Mouse (Mus musculus): Measurements from ENCODE around the gene Sema3d.

The Sema3d gene

GRCm38 (mm10) chr5:12499037-12499436 lies 115.9 kb downstream of the Sema3d start:
- DNase-seq (ENCODE audit: low spot score in 2 of 2) = no peak

GRCm38 (mm10) chr5:12499791-12500504 lies 116.8 kb downstream of the Sema3d start:
- DNase-seq (ENCODE audit: low spot score in 2 of 2) = no peak

- no peak for DNase-seq (ENCODE audit: low spot score in 2 of 2)
Observed at GRCm38 (mm10) chr5:12512471-12512870, 129.3 kb downstream of the Sema3d start.

- no peak for DNase-seq (ENCODE audit: low spot score in 2 of 2)
Observed at GRCm38 (mm10) chr5:12515283-12515682, 132.1 kb downstream of the Sema3d start.

GRCm38 (mm10) chr5:12525235-12525767 lies 142.1 kb downstream of the Sema3d start:
- no peak for DNase-seq (ENCODE audit: low spot score in 2 of 2)

GRCm38 (mm10) chr5:12528596-12528995 lies 145.4 kb downstream of the Sema3d start:
- no peak for DNase-seq (ENCODE audit: low spot score in 2 of 2)

GRCm38 (mm10) chr5:12529771-12530170 lies 146.6 kb downstream of the Sema3d start:
- no peak for DNase-seq (ENCODE audit: low spot score in 2 of 2)

GRCm38 (mm10) chr5:12541268-12541667 lies 158.1 kb downstream of the Sema3d start:
- DNase-seq (ENCODE audit: low spot score in 2 of 2) = no peak

GRCm38 (mm10) chr5:12549046-12549669 lies 166.0 kb downstream of the Sema3d start:
- no peak for DNase-seq (ENCODE audit: low spot score in 2 of 2)

GRCm38 (mm10) chr5:12555401-12555800 lies 172.2 kb downstream of the Sema3d start:
- DNase-seq (ENCODE audit: low spot score in 2 of 2) = no peak

- no peak for DNase-seq (ENCODE audit: low spot score in 2 of 2)
Observed at GRCm38 (mm10) chr5:12557889-12558288, 174.7 kb downstream of the Sema3d start.

GRCm38 (mm10) chr5:12561740-12562139 lies 178.6 kb downstream of the Sema3d start:
- DNase-seq (ENCODE audit: low spot score in 2 of 2) = no peak

GRCm38 (mm10) chr5:12562204-12562603 lies 179.0 kb downstream of the Sema3d start:
- DNase-seq (ENCODE audit: low spot score in 2 of 2) = peak in 1 of 2 experiments; percentile 41

GRCm38 (mm10) chr5:12563132-12563531 lies 179.9 kb downstream of the Sema3d start:
- no peak for DNase-seq (ENCODE audit: low spot score in 2 of 2)

- DNase-seq (ENCODE audit: low spot score in 2 of 2) = no peak
Observed at GRCm38 (mm10) chr5:12564602-12565220, 181.5 kb downstream of the Sema3d start.

GRCm38 (mm10) chr5:12566568-12566967 lies 183.4 kb downstream of the Sema3d start:
- no peak for DNase-seq (ENCODE audit: low spot score in 2 of 2)

- DNase-seq (ENCODE audit: low spot score in 2 of 2) = no peak
Observed at GRCm38 (mm10) chr5:12574551-12574950, 191.4 kb downstream of the Sema3d start.

- DNase-seq (ENCODE audit: low spot score in 2 of 2) = no peak
Observed at GRCm38 (mm10) chr5:12575262-12575661, 192.1 kb downstream of the Sema3d start.

GRCm38 (mm10) chr5:12579752-12580151 lies 196.6 kb downstream of the Sema3d start:
- no peak for DNase-seq (ENCODE audit: low spot score in 2 of 2)

- DNase-seq (ENCODE audit: low spot score in 2 of 2) = no peak
Observed at GRCm38 (mm10) chr5:12582540-12582939, 199.4 kb downstream of the Sema3d start.

- DNase-seq (ENCODE audit: low spot score in 2 of 2) = no peak
Observed at GRCm38 (mm10) chr5:12583293-12583834, 200.2 kb downstream of the Sema3d start.

- no peak for DNase-seq (ENCODE audit: low spot score in 2 of 2)
Observed at GRCm38 (mm10) chr5:12584886-12585285, 201.7 kb downstream of the Sema3d start.

Data from frontal cortex, postnatal 10 days (tissue).